Mouse (Mus musculus) brain, adult 10 weeks (tissue): ENCODE data around the gene Vmn2r12. TPM values are rescaled to one million over a fixed set of nuclear protein-coding genes. Genes with fewer than 3 reads are reported as not detected.

ENCODE experiments used
- polyA plus RNA-seq: library from polyadenylated mRNA; stranded (reverse); fragments of 350-450 nt; fragmentation: Illumina TruSeq; extraction: RNeasy Lipid Tissue Mini Kit (QIAGEN cat#74804); gene quantifications from one replicate; pipeline ENCODE4 v1.2.3, GENCODE M21; 2015; ENCODE audit warnings: low read depth, low replicate concordance

Vmn2r12 gene
- not detected for polyA plus RNA-seq

GRCm38 (mm10) chr5:109097850-109098249 lies at the start of gene Vmn2r12:
TSS of gene Vmn2r12 (minus strand) at chr5:109097950.

GRCm38 (mm10) chr5:109059469-109059868 lies 38.3 kb downstream of the Vmn2r12 start, which contains the start of gene Vmn2r11:
TSS of gene Vmn2r11 (minus strand) at chr5:109059569.

Other genes with a start within 250 kb of the Vmn2r12 start
- not detected for gene Vmn2r9, start 245.3 kb downstream of the Vmn2r12 start, polyA plus RNA-seq
- gene Vmn2r10, start 91.4 kb downstream of the Vmn2r12 start, polyA plus RNA-seq = not detected
- gene Vmn2r11, start 38.4 kb downstream of the Vmn2r12 start, polyA plus RNA-seq = not detected
- not detected for gene Vmn2r13, start 94.2 kb upstream of the Vmn2r12 start, polyA plus RNA-seq
- gene Vmn2r14, start 126.8 kb upstream of the Vmn2r12 start, polyA plus RNA-seq = not detected
- not detected for gene Vmn2r15, start 199.7 kb upstream of the Vmn2r12 start, polyA plus RNA-seq
- gene Vmn2r16, start 232.2 kb upstream of the Vmn2r12 start, polyA plus RNA-seq = not detected